Mouse (Mus musculus) lung, embryonic 15.5 days (tissue): ENCODE measurements around the gene Pcsk7. TPM values are rescaled to one million over a fixed set of nuclear protein-coding genes. Genes with fewer than 3 reads are reported as not detected.

Experiments used
- ATAC-seq: fragments of 200-750 bp; cut with Nextera tagmentation; 2 replicates; pipeline ENCODE4 v1.8.0; 2017; ENCODE audit warnings: moderate number of reproducible peaks, borderline replicate concordance; ENCODE audit not compliant: low FRiP score, low TSS enrichment; ENCODE audit errors: extremely low read depth
- H3K27ac ChIP-seq: fragments of 300-500 bp; sonication (generic); 2 replicates; pipeline ENCODE4 v1.5.1; 2015; ENCODE audit warnings: moderate library complexity, mild to moderate bottlenecking, inconsistent platforms
- H3K27me3 ChIP-seq: fragments of 300-500 bp; sonication (generic); 2 replicates; pipeline ENCODE4 v1.6.1; 2015; ENCODE audit warnings: inconsistent platforms
- H3K36me3 ChIP-seq: fragments of 300-500 bp; sonication (generic); 2 replicates; pipeline ENCODE4 v1.6.1; 2015; ENCODE audit warnings: inconsistent platforms
- H3K4me1 ChIP-seq: fragments of 300-500 bp; sonication (generic); 2 replicates; pipeline ENCODE4 v1.6.1; 2015; ENCODE audit warnings: inconsistent platforms
- H3K4me2 ChIP-seq: fragments of 300-500 bp; sonication (generic); 2 replicates; pipeline ENCODE4 v1.6.1; 2015; ENCODE audit warnings: inconsistent platforms, mild to moderate bottlenecking, moderate library complexity
- H3K4me3 ChIP-seq: fragments of 300-500 bp; sonication (generic); 2 replicates; pipeline ENCODE4 v1.5.1; 2015; ENCODE audit warnings: mild to moderate bottlenecking, inconsistent platforms
- H3K9ac ChIP-seq: fragments of 300-500 bp; sonication (generic); 2 replicates; pipeline ENCODE4 v1.6.1; 2015; ENCODE audit warnings: inconsistent platforms
- H3K9me3 ChIP-seq: fragments of 300-500 bp; sonication (generic); 2 replicates; pipeline ENCODE4 v1.6.1; 2016; ENCODE audit warnings: inconsistent platforms
- WGBS: fragments of 180-500 bp; shearing (Covaris S2); methylation state at CpG from one replicate; pipeline ENCODE4 v1.1.7; 2015; 5-methylcytosine and 5-hydroxymethylcytosine counted together
- microRNA-seq: library from miRNA; unstranded; fragments of <30 nt; microRNA quantifications from one replicate; pipeline ENCODE4, GENCODE M21; 2016
- polyA plus RNA-seq: library from polyadenylated mRNA; unstranded; fragments of >200 nt; fragmentation: Nextera tagmentation; extraction: Ambion mirVana; gene quantifications from 2 replicates; pipeline ENCODE4 v1.2.1, GENCODE M21; 2015

Gene Pcsk7
- polyA plus RNA-seq, 1 experiment from 2014 or later = 25.4 TPM

- ATAC-seq = peak; percentile 29
- peak overlapping the region; percentile 86 for H3K4me3 ChIP-seq
- no peaks in the 10 kb centered on the region for H3K9me3 ChIP-seq
- WGBS = under 1% methylated on average over 63 of the region's 63 CpGs
- H3K36me3 ChIP-seq = peaks cover 27% of the 10 kb centered on the region
- H3K27ac ChIP-seq = peak overlapping the region; percentile 88
- H3K4me1 ChIP-seq = peaks cover 31% of the 10 kb centered on the region
- peak overlapping the region; percentile 93 for H3K9ac ChIP-seq
- no peaks in the 10 kb centered on the region for H3K27me3 ChIP-seq
- peak overlapping the region; percentile 90 for H3K4me2 ChIP-seq
These were observed 48.2 kb downstream of the Pcsk7 start for GRCm38 (mm10) chr9:45954294-45955106.

GRCm38 (mm10) chr9:45955107-45955963 lies 49.0 kb downstream of the Pcsk7 start, which contains the start of gene Sidt2:
TSS of gene Sidt2 (minus strand) at chr9:45955258.
- H3K9ac ChIP-seq = peak within 1 kb of the TSS; percentile 93
- H3K27me3 ChIP-seq = no peaks in the 10 kb centered on the region
- H3K9me3 ChIP-seq = no peaks in the 10 kb centered on the region
- peaks cover 31% of the 10 kb centered on the region for H3K4me1 ChIP-seq
- peak; percentile 95 for ATAC-seq
- H3K4me2 ChIP-seq = peak within 1 kb of the TSS; percentile 90
- under 1% methylated on average over 48 of the region's 48 CpGs for WGBS
- peak within 1 kb of the TSS; percentile 86 for H3K4me3 ChIP-seq
- peak within 1 kb of the TSS; percentile 88 for H3K27ac ChIP-seq
- H3K36me3 ChIP-seq = peaks cover 18% of the 10 kb centered on the region

- Histone ChIP-seq H3K36me3 (peaks cover 4% of the 10 kb centered on the region), H3K4me3 (no peak overlapping the region), H3K27ac (no peak overlapping the region), H3K4me2 (no peak overlapping the region), H3K4me1 (peaks cover 29% of the 10 kb centered on the region), H3K9ac (no peak overlapping the region), H3K27me3 (no peaks in the 10 kb centered on the region), H3K9me3 (no peaks in the 10 kb centered on the region)
- no peak for ATAC-seq
- 52% methylated on average over 7 of the region's 7 CpGs for WGBS
These were observed 51.9 kb downstream of the Pcsk7 start for GRCm38 (mm10) chr9:45958023-45958670.

- no peaks in the 10 kb centered on the region for H3K9me3 ChIP-seq
- H3K27me3 ChIP-seq = no peaks in the 10 kb centered on the region
- no peak overlapping the region for H3K27ac ChIP-seq
- H3K4me1 ChIP-seq = peaks cover 24% of the 10 kb centered on the region
- H3K4me3 ChIP-seq = no peak overlapping the region
- 58% methylated on average over 4 of the region's 4 CpGs for WGBS
- no peak for ATAC-seq
- no peak overlapping the region for H3K9ac ChIP-seq
- H3K36me3 ChIP-seq = peaks cover 11% of the 10 kb centered on the region
- no peak overlapping the region for H3K4me2 ChIP-seq
These were observed 52.6 kb downstream of the Pcsk7 start for GRCm38 (mm10) chr9:45958851-45959250.

- no peaks in the 10 kb centered on the region for H3K27me3 ChIP-seq
- no peaks in the 10 kb centered on the region for H3K9me3 ChIP-seq
- H3K4me3 ChIP-seq = no peak overlapping the region
- no peak overlapping the region for H3K4me2 ChIP-seq
- WGBS = 75% methylated on average over 7 of the region's 7 CpGs
- H3K27ac ChIP-seq = no peak overlapping the region
- H3K9ac ChIP-seq = no peak overlapping the region
- peaks cover 19% of the 10 kb centered on the region for H3K4me1 ChIP-seq
- H3K36me3 ChIP-seq = peaks cover 18% of the 10 kb centered on the region
- no peak for ATAC-seq
These were observed 53.4 kb downstream of the Pcsk7 start for GRCm38 (mm10) chr9:45959661-45960060.

- H3K9ac ChIP-seq = no peak overlapping the region
- H3K4me1 ChIP-seq = peaks cover 8% of the 10 kb centered on the region; the same call in 1 of the 2 replicates
- no peaks in the 10 kb centered on the region for H3K9me3 ChIP-seq
- ATAC-seq = no peak
- WGBS = 72% methylated on average over 2 of the region's 2 CpGs
- H3K4me2 ChIP-seq = no peak overlapping the region
- H3K27me3 ChIP-seq = no peaks in the 10 kb centered on the region
- H3K27ac ChIP-seq = no peak overlapping the region
- H3K36me3 ChIP-seq = peaks cover 38% of the 10 kb centered on the region
- H3K4me3 ChIP-seq = no peak overlapping the region
These were observed 55.6 kb downstream of the Pcsk7 start for GRCm38 (mm10) chr9:45961855-45962254.

- H3K36me3 ChIP-seq = peaks cover 52% of the 10 kb centered on the region
- no peaks in the 10 kb centered on the region for H3K9me3 ChIP-seq
- no peak overlapping the region for H3K9ac ChIP-seq
- no peaks in the 10 kb centered on the region for H3K27me3 ChIP-seq
- 82% methylated on average over 6 of the region's 6 CpGs for WGBS
- H3K4me1 ChIP-seq = 0 out of 2 replicates have a peak, but pooled peaks cover 3% of the 10 kb centered on the region
- H3K4me2 ChIP-seq = no peak overlapping the region
- H3K4me3 ChIP-seq = no peak overlapping the region
- no peak overlapping the region for H3K27ac ChIP-seq
- ATAC-seq = no peak
These were observed 57.3 kb downstream of the Pcsk7 start for GRCm38 (mm10) chr9:45963577-45963976.

GRCm38 (mm10) chr9:45976884-45977283 lies 70.6 kb downstream of the Pcsk7 start:
- no peak overlapping the region for H3K9ac ChIP-seq
- 73% methylated on average over 2 of the region's 2 CpGs for WGBS
- ATAC-seq = no peak
- no peaks in the 10 kb centered on the region for H3K9me3 ChIP-seq
- peaks cover 46% of the 10 kb centered on the region for H3K36me3 ChIP-seq
- H3K27ac ChIP-seq = no peak overlapping the region
- H3K27me3 ChIP-seq = no peaks in the 10 kb centered on the region
- H3K4me2 ChIP-seq = no peak overlapping the region
- H3K4me3 ChIP-seq = no peak overlapping the region
- peaks cover 5% of the 10 kb centered on the region; the same call in 1 of the 2 replicates for H3K4me1 ChIP-seq

Small RNA genes within 50 kb of the gene (microRNA-seq; reads per million reads assigned to microRNA genes)
- not detected for gene Mir7087

Other genes starting within 250 kb of the Pcsk7 start
- 21.5 and 22.1 TPM in 2 replicates for gene Cep164, start 77.8 kb upstream of the Pcsk7 start, polyA plus RNA-seq
- 25.2 and 26.2 TPM in 2 replicates for gene Bace1, start 67.9 kb upstream of the Pcsk7 start, polyA plus RNA-seq
- 43.2 and 51.1 TPM in 2 replicates for gene Rnf214, start 414 bp downstream of the Pcsk7 start, polyA plus RNA-seq
- gene Tagln, start 29.6 kb downstream of the Pcsk7 start, polyA plus RNA-seq = 135 and 151 TPM in 2 replicates
- gene Sidt2, start 48.8 kb downstream of the Pcsk7 start, polyA plus RNA-seq = 31.6 and 36.9 TPM in 2 replicates
- 174 and 175 TPM in 2 replicates for gene Pafah1b2, start 106.2 kb downstream of the Pcsk7 start, polyA plus RNA-seq
- 12.8 TPM in 2 replicates for gene Sik3, start 106.3 kb downstream of the Pcsk7 start, polyA plus RNA-seq